Mouse (Mus musculus): ENCODE results near the gene Spc25.
A peak's percentile ranks its signal among the peaks of the same experiment; 100 is the strongest.

Gene Spc25

GRCm38 (mm10) chr2:69205791-69206351 lies at the start of gene Spc25:
Spc25 (minus strand) TSS chr2:69206194.
- peak; percentile 62 for DNase-seq (ENCODE audit: extremely low read depth, low read depth, low spot score)

- DNase-seq (ENCODE audit: extremely low read depth, low read depth, low spot score): no peak
Measured at GRCm38 (mm10) chr2:69248221-69248755, 42.3 kb upstream of the Spc25 start.

DNA sequence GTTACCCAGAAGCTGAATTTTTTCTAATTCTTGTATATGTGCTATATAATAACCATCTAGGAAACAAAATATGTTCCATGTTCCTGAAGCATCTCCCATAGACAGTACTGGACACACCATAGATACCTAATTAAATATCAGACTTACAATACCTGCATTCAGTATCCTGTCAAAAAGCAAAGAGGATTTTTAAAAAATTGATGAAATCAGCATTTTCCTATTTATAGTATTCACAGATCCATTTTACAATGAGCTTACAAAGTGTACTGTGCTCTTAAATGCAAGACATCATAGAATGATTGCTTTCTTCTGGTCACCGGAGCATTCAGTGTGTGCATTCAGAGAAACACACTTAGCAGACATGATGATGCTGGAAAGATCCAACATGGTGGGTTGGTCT lies 41.1 kb upstream of the Spc25 start:
- DNase-seq (ENCODE audit: extremely low read depth, low read depth, low spot score): no peak

GRCm38 (mm10) chr2:69244924-69245323 lies 38.9 kb upstream of the Spc25 start:
- no peak for DNase-seq (ENCODE audit: extremely low read depth, low read depth, low spot score)

DNA sequence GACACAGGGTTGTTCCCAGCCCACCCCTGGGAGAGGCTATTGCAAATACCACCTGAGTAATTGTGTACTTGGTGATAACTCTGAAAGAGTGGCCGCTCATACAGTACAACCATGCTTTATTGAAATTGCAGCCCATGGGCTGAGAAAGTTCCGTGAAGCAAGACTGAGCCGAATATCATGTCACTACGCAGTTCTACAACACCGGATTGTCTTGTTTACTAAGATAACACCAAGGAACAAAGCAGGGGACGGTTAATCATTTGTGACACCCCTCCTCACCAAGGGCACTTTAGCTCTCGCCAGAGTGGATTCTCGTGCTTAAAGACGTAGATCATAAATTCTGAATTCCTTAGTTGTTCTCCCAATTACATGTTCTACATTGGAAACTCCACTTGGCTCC lies 33.3 kb upstream of the Spc25 start:
- no peak for DNase-seq (ENCODE audit: extremely low read depth, low read depth, low spot score)

DNA sequence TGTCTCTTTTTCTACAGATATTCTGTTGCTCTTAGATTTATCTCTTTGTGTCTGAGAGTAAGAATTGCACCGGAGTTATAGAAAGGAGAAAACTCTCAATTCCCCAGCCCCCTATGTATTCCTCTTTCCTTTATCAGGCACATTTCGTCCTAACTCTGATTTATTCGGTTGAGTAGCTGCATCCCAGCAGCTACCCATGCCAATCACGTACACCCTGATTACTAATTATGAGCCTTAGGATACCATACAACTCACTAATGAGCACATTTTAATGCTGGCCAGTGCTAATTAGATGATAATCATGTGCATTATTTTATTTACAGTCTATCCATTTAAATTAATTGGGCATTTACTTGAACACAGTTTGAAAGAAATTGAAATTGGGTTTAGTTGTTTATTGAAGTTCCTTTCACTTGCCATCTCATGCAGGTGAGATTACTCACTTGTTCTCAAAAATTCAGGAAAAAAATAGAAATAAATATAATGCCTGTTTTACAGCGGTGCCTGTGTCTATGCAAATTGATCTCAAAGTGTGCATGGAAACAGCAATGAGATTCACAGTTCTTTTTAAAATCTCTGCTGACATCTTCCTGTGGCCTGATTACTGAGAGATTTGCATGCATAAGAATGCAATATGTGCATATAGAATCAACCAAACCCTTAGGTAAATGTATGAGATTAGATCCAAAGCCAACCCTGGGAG lies 29.1 kb upstream of the Spc25 start:
- no peak for DNase-seq (ENCODE audit: extremely low read depth, low read depth, low spot score)

DNA sequence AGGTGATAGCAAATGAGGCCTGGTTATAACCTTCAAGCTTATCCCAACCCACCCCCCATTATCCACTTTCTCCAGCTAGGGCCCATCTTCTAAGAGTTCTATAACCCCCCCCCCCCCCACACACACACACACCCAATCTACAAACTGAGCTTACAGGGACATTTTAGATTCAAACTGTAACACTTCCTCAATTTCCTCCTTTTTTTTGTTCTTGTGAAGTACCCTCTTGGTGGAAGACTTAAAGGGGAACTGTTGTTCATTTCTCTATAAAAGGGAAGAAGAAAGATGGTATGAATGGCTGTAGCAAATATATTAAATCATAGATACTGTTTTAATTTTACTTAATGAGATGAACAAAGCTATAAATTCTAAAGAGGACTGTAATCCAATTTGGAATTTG lies 26.1 kb upstream of the Spc25 start:
- DNase-seq (ENCODE audit: extremely low read depth, low read depth, low spot score): no peak

- no peak for DNase-seq (ENCODE audit: extremely low read depth, low read depth, low spot score)
Measured at GRCm38 (mm10) chr2:69230137-69230536, 24.1 kb upstream of the Spc25 start.

DNA sequence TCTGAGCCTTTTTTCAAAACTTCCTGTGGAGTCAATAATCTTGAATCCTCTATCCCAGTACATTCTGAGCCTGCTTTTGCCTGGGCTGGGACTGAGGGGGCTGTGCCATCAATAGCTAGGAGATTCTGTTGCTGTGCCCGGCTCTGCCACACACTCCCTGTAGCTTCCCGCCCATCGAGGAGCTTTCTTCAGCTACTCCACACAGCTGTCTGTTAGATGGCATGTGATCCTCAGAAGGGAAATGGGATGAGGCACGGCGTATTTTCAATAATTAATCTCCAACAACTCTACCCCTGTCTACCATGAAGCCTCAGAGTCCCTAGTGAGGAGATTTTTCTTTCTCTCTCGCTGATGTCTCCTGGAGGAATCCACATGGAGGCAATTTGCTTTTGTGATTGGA lies 22.6 kb upstream of the Spc25 start:
- no peak for DNase-seq (ENCODE audit: extremely low read depth, low read depth, low spot score)

GRCm38 (mm10) chr2:69226876-69227275 lies 20.9 kb upstream of the Spc25 start:
- DNase-seq (ENCODE audit: extremely low read depth, low read depth, low spot score): no peak

DNA sequence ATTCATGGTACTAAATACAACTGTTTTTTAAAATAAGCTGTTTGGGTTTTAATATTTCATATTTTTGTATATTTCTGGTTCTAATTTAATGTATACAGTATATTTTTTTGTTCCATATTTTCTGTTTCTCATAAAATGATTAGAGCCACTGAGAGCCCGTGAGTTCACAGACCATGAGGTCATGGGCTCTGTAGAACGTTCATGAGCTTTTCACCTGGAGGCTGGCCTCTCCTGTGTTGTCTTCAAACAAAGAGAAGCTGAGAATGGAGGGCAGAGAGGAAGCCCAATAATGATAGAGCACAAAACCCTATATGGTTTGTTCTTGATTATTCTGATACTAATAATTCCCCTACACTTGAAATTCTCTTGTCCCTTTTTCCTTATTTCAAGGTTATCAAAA lies 18.7 kb upstream of the Spc25 start:
- no peak for DNase-seq (ENCODE audit: extremely low read depth, low read depth, low spot score)

DNA sequence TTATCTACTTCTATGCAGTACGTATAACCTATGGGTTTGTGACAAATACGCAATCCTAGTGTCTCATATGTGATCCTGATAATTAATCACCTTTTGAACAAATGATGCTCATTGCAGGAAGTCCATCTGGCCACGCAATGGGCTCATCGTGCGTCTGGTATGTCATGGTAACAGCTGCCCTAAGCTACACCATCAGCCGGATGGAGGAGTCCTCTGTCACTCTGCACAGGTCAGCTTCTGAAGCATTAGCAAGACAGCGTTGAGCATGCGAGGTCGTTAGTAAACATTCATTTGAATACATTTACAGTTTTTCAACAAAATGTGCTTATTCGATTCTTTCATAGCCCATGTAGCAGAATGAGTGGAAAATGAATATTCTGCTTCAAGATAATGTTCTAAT lies 16.8 kb upstream of the Spc25 start:
- no peak for DNase-seq (ENCODE audit: extremely low read depth, low read depth, low spot score)

- no peak for DNase-seq (ENCODE audit: extremely low read depth, low read depth, low spot score)
Measured at GRCm38 (mm10) chr2:69221868-69222416, 15.9 kb upstream of the Spc25 start.

DNA sequence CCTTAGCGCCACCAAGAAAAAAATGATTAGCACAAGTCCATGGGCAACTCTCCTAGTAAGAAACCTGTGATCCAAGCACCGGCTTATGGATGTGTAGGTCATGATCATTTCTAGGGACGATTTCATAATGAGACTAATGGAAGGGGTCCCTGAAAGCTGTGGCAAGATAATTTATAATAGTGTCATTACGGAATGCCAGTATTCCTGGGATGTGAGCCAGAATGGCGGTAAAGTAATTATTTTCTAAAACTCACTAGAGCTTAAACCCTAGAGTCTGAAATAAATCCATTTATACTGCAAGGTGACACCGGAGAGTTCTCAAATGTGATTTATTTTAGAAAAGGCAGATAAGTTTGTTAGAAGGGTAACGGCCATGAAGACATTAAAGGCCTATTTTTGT lies 9.2 kb upstream of the Spc25 start:
- no peak for DNase-seq (ENCODE audit: extremely low read depth, low read depth, low spot score)

- no peak for DNase-seq (ENCODE audit: extremely low read depth, low read depth, low spot score)
Measured at GRCm38 (mm10) chr2:69212652-69213051, 6.7 kb upstream of the Spc25 start.

- DNase-seq (ENCODE audit: extremely low read depth, low read depth, low spot score): no peak
Measured at GRCm38 (mm10) chr2:69210773-69211172, 4.8 kb upstream of the Spc25 start, which contains the start of gene G6pc2. G6pc2 (plus strand) TSS chr2:69211073.

DNA sequence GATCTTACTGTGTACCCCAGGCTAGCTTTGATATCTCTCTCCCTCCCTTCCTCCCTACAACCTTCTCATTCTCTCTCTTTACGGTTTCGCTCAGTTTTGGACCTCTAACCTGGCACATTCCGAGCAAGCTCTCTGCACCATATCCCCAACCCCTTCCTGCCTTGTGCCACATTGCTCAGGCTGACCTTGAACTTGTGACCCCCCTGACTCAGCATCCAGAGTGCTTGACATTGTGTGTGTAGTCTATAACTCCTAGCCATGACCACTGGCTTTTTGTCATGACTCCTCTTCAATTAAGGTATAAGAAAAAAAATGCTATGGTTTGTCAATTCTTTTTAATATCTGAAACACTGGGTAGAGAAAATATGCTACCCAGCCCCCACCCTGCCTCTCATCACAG lies 3.7 kb upstream of the Spc25 start:
- no peak for DNase-seq (ENCODE audit: extremely low read depth, low read depth, low spot score)

- no peak for DNase-seq (ENCODE audit: extremely low read depth, low read depth, low spot score)
Measured at GRCm38 (mm10) chr2:69206523-69206922, 529 bp upstream of the Spc25 start.

DNA sequence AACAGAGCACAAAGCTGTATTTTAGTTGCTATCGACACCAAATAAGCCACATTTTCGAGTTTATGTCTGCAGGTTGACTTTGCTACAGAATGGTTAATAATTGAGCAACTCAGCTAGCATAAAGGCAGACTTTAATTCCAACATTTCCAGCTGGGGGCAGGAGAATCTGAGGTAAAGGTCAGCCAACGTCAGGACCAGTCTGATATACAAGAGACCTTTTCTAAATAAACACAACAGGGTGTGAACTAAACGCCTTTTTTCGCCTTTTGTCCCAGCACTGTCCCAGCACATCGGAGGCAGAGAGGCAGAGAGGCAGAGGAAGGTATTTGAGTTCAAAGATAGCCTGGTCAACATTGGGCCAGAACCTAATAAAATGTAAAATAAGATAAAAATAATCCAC lies 809 bp downstream of the Spc25 start:
- no peak for DNase-seq (ENCODE audit: extremely low read depth, low read depth, low spot score)

GRCm38 (mm10) chr2:69193555-69193954 lies 12.4 kb downstream of the Spc25 start:
- DNase-seq (ENCODE audit: extremely low read depth, low read depth, low spot score): no peak

- DNase-seq (ENCODE audit: extremely low read depth, low read depth, low spot score): no peak
Measured at GRCm38 (mm10) chr2:69191059-69191458, 14.9 kb downstream of the Spc25 start.

- DNase-seq (ENCODE audit: extremely low read depth, low read depth, low spot score): no peak
Measured at GRCm38 (mm10) chr2:69189222-69189621, 16.8 kb downstream of the Spc25 start.
